Mouse (Mus musculus) left cerebral cortex, postnatal 14 days (tissue): ENCODE data around the gene Hnrnpl. TPM values are rescaled to one million over a fixed set of nuclear protein-coding genes. Genes with fewer than 3 reads are reported as not detected.
A peak's percentile ranks its signal among the peaks of the same experiment; 100 is the strongest.

Experiments
- DNase-seq, 2 experiments: peaks; one replicate each; pipeline ENCODE4 v3.0.0; 2021 to 2022; ENCODE audit warnings: low spot score in 2 of 2, mixed read lengths in 1 of 2
- intact Hi-C: fragments of 180-260 bp; cut with DNase I; formaldehyde crosslinking; loops from one replicate; pipeline ENCODE4 v1.15.1; 2025
- long read RNA-seq, 2 experiments: library from polyadenylated mRNA; stranded (forward); transcript quantifications; one replicate each; pipeline ENCODE4 v2.0.0; 2021
- total RNA-seq, 2 experiments: library from RNA; stranded (reverse); gene quantifications; 2 replicates each; pipeline ENCODE4 v1.2.3; 2021

Hnrnpl gene
- total RNA-seq = 100 to 1,000 TPM; 401 to 422 TPM
- long read RNA-seq, experiment 1, transcript Hnrnpl-209 (12 exons, 2,180 nt) = minor isoform, 36 of 185 reads
- long read RNA-seq, experiment 1, transcript Hnrnpl-201 (13 exons, 2,142 nt) = major isoform, 110 of 185 reads
- long read RNA-seq, experiment 1, partial matches to known transcripts = 26 of 185 reads
- long read RNA-seq, experiment 1, other reads (novel, unspliced or antisense) = 13 of 185 reads
- long read RNA-seq, experiment 2, transcript Hnrnpl-201 (13 exons, 2,142 nt) = major isoform, 110 of 168 reads
- long read RNA-seq, experiment 2, transcript Hnrnpl-209 (12 exons, 2,180 nt) = minor isoform, 18 of 168 reads
- long read RNA-seq, experiment 2, partial matches to known transcripts = 28 of 168 reads
- long read RNA-seq, experiment 2, other reads (novel, unspliced or antisense) = 8 of 168 reads

DNA sequence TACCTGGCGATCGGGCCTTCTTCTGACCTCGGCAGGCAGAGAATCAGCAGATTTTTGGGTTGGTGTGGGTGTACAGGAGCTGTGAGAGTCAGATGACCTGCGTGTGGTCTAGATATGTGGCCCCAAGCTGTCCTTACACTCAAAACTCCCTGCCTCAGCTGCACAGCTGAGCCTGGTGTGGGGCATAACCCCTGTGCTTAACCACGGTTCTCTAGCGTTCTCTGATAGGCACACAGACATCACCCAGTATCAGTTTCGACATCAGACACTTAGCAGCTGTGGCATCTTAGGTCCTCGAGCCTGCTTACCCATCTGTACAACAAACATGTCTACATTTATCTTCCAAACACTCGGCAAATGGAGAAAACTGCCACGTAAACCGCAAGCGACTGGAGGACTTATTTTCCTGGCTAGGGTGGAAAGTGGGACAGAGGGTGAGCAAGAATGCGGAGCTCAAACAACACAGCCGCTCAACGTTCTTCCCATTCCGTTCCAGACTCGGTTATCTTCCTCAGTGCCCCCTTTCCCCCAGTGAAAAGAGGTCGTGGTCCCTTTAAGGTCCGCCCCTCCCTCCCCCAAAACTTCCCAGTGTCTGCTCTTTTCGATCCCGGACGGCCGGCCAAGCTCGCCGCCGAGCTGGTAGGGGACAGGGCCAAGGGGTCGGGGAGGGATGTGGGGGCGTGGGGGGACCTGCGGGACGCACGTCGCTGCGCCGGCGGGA lies at the start of gene Hnrnpl:
Hnrnpl (plus strand) TSS at position 321 of the 721 bp plus-strand sequence.
- no peak for DNase-seq
- intact Hi-C loops = no loop called here

DNA sequence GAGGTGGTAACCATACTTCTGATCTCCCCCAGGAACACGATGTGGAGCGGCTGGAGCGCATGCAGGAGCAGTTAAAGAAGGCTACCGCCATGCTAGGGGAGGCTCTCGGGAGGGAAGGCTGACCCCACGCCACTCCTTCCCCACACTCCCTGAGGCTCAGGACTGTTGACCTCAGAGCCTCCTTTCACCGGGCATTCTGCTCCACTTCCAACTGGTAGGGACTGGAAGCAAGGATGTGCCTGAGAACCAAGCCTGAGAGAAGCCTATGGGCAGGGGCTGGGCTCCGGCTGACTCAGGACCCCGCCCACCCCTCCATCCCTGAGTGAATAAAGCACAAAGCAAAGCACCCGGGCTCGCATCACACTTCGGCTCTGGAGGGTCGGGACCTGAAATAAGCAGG lies 49.7 kb upstream of the Hnrnpl start:
- DNase-seq = no peak
- intact Hi-C loops = no loop called here

DNA sequence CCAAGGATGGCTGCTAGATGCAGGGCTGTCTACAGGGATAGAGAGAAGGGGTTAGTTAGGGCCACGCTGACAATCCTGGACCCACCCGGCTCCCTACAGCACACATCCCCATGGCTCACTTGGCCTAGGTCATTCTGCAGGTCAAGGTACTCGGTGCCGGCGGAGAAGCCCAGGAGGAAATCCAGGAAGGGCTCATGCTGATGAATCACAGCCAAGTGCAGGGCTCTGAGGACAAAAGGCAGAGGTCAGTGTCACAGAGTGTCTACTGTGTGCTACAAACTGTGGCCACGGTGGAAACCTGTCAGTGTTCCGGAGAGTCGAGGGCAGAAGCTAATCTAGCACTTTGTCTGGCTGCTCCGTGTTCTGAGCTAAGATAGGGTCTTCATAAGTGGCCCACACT lies 46.4 kb upstream of the Hnrnpl start:
- intact Hi-C loops = no loop called here
- no peak for DNase-seq

DNA sequence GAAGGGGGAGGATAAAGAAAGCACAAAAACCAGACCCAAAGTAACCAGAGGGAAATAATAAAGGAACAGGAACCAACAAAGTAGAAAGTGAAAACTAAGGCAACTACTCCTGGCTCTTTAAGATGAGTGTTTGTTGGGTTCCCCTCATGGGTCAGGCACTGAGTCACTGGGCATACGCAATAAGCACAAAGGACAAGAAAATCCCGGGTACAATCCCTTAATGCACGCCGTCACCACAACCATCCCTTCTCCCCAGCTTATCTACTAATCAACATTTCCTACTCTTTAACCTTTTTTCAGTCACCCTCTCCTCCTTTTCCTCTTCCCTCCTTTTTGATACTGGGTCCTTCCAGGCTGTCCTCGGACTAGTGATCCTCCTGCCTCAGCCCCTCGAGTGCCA lies 43.1 kb upstream of the Hnrnpl start:
- intact Hi-C loops = no loop called here
- DNase-seq = no peak

DNA sequence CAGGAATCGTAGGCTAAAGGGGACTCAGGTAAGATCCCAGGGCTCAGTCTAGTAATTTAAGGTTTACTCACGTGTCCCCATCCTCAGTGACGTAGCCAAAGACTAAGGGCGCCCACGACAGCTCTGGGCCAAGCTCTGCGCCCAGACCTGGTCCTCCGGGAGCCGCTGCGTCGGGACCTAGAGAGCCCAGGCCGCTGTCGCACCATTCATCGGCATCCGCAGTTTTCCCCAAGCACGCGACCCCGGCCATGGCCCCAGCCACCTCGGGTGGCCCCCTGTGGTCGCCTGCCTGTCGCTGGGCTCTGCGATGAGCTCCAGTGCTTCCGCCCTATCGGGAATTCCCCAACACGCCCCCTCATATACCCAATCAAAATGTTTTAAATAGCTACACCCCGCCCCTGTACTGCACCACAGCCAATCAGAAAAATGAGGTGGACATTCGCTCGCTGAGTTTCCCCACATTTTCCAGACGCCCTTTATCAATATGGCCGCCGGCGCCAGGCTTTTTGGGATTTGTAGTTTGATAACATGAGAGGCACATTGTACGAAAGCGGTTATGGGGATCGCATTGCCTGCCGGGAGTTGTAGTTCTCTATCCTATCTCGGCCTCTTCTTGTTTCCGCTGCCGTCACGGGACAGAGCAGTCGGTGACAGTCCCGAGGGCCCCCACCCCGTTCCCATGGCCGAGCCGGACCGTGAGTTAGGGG lies 42.0 kb upstream of the Hnrnpl start, which contains the start of gene Sirt2:
Sirt2 (plus strand) TSS at position 563 of the 707 bp plus-strand sequence.
- intact Hi-C loops = no loop called here
- DNase-seq = peak; percentile 99

DNA sequence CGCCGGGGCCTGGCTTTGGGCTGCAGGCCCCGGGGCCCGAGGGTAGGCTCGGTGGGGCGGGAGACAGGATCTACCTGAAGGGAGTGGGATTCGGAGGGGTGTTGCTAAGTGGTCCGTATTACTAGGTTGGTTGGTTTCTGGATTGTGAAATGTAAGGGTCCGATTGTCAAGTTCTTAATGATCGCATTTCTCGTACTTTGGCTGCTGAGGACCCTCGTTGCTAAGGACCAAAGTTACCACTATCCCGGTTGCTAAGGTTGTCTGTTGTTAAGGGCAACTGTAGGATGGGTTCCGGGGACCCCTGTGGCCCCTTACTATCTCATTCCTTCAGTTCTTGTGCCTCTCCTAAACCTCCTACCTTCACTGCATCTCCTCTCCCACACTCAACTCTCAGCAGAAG lies 41.4 kb upstream of the Hnrnpl start:
- intact Hi-C loops = no loop called here
- DNase-seq = no peak

DNA sequence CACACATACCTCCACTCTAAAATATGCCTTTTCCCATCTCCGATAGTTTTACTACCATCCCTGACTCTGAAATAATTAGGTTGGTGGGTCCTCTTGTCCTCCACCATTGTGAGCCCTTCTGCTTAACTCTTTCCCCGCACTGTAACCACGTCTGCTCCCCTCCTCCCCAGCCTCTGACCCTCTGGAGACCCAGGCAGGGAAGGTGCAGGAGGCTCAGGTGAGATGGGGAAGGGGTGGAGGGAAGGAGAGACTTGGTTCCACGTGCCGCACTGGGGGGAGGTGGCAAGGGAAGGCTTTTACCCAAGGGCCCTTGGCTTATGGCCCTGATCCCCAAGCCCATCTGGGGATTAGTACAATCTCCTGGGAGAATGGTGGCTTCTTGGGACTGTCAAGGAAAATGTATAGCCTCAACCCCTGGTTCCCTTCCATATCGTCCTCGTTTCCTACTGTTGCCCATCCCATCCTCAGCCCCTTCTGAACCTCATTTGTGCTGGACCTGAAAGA lies 40.8 kb upstream of the Hnrnpl start, which contains the start of gene Nfkbib:
Nfkbib (minus strand) TSS at position 51 of the 504 bp plus-strand sequence.
- no peak for DNase-seq
- intact Hi-C loops = no loop called here

DNA sequence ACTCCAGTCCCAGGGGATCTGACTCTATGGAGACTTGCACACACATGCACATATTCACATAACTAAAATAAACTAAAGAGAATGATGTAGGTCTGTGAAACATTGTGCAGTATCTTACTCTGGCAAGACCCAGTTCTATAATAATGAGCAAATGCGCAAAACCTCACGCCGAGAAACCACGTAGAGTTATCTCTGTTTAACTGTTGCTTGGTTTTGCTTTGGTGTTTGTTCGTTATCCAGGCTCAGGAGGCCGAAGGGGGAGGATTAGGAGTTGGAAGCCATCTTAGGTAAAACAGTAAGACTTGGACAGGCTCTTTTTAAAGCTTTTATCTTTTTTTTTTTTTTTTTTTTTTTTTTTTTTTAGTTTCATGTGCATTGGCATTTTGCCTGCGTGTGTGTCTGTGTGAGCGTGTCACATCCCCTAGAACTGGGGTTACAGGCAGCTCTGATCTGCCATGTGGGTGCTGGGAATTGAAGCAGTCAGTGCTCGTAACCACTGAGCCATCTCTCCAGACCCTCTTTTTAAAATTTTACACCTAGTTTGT lies 38.9 kb upstream of the Hnrnpl start:
- DNase-seq = no peak

DNA sequence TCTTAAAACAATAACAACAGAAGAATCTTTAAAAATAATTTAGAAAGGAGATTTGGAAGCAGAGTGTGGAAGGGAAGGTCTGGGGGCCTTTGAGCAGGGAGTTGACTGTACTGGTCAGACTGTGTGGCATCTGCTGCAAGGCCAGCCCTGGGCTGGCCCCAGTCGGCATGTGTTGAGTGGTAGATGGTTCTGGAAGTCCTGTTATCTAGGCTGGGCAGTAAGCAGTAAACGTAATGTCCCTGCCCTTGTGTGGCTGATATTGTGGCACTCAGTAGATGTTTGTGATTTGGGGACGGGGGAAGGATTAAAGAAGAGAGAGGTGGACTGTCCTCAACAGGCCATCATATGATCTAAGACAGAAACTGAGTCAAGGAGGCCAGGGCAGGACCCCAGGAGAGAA lies 38.0 kb upstream of the Hnrnpl start:
- intact Hi-C loops = no loop called here
- no peak for DNase-seq

More for the DNA sequence above, 38.9 kb upstream of the Hnrnpl start:
- intact Hi-C loops = no loop called here

DNA sequence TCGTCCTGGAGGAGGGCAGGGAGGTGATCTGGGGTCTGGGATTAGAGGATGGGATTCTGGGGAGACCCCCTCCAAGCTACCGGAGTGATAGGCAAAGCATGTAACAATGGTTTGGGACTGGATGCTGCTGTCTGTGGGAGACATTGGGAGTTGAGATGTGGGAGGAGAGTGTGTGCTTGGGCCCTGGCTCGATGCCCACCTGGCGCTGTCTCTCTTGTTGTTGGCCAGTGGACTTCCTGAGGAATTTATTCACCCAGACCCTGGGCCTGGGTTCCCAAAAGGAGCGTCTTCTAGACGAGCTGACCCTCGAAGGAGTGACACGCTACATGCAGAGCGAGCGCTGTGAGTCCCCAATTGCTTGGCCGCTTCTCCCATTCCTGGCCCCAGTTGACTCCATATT lies 36.5 kb upstream of the Hnrnpl start:
- DNase-seq = no peak
- intact Hi-C loops = no loop called here

DNA sequence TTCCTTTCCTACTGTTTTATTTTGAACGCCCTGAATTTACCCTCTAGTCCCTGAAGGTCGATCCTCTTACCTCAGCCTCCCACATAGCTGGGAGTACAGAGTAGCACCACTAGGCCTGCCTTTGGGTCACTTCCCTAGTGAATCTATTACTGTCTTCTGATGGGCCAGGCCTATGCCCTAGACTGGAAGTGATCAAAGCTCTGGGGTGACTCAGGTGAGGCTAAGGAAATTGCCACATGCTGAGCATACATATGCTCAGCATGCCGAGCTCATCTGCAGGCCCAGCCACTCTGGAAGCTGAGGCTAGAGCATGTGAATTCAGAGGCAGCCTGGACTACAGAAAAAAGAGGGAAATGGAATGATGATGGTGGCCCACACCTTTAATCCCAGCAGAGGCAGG lies 35.2 kb upstream of the Hnrnpl start:
- intact Hi-C loops = no loop called here
- DNase-seq = no peak

DNA sequence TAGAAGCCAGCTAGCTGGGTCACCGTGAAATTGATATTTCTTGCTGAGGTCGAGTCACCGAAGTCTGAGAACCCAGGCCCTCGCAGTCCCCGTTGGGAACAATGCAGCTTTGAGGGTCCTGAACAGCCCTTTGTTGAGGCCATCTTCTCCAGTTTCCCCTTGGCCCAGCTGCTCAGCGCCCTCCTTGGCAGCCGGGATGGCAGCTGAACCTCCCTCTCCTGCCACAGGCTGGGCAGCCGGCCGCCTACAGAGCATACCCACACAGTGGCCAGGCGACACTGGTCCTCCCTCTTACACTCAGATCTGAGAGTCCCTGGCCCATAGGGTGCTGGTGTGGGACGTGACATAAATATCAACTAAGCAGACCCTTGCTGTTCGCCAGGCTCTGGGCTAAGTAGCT lies 34.2 kb upstream of the Hnrnpl start:
- intact Hi-C loops = no loop called here
- DNase-seq = no peak

DNA sequence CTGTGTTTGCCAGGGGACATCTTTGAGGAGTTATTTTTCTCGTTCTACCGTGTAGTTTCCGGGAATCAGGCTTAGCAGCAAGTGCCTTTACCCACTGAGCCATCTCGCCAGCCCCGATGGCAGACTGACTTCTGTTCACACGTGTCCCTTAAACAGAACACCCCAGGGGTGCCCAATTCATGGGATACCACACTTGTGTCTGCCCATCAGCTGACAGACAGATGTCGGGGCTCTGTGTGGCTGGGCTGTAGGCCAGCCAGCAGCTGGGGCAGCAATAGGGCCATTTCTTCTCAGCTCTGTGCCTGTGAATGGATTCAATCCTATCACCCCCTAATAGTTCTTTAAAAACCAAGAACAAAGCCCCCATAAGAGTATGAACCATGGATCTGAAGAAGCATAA lies 33.2 kb upstream of the Hnrnpl start:
- no peak for DNase-seq
- intact Hi-C loops = no loop called here

DNA sequence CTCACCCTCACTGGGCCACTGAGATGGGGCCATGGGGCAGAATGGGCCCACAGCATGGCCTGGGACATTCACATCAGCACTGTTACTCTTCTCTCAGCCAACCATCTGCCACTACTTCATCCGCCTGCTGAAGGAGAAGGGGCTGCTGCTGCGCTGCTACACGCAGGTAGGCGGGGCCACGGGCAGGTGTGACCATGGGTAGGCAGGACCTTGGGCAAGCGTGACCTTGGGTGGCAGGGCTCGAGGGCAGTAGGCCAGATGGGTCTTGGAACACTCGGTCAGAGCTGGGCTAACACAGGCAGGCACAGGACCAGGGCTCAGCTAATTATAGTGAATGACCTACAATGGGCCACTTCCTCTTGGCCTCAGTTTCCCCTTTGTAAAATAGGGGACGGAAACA lies 29.5 kb upstream of the Hnrnpl start:
- DNase-seq = no peak
- intact Hi-C loops = no loop called here

DNA sequence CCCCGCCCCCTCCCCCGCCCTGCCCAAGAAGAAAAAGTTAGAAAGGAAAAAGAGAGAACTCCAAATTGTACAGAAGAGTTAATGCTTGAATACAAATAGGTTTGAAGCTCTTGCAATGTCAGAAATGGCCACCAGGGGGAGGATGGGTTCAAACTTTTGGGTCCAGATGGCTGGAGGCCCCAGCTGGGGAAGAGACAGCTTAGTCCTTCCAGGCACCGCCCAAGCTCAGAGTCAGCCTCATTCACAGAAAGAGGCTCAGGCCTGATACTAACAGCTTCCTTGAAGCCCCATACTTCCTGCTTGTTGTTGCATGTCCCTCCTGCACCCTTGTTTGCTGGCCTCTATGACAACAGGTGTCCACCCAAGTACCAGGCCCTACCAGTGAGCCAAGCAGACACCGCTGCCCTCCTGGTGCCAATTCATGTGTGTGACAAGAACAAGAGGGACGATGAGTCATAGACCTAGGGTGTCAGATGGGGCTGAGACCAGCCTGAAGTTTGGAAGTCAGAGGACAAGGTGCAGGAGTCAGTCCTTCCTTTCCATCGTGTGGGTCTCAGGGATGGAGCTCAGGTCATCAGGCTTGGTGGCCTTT lies 28.2 kb upstream of the Hnrnpl start:
- DNase-seq = peak; percentile 94
- intact Hi-C loops = loop anchor here (10.0 kb wide), 1 partner anchor 255 kb away; no protein-coding TSS in a partner anchor

DNA sequence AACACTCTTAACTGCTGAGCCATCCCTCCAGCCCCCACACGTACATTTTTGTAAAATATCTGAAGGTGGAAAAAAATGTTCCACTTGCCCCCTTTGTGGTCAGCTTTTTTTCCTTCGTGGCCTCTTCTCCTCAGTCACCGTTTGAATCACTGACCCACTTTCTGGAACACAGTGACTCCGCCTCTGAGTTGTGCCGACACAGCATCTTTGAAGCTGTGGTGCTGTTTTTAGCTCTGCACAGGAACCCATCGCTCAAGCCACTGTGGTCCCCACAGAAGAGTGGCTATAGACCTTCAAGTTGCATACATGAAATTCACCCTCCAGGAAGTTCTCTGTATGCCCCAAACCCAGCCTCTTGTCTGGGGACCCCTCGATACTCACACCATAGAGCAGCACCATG lies 27.5 kb upstream of the Hnrnpl start:
- intact Hi-C loops = loop anchor here (10.0 kb wide), 1 partner anchor 254 kb away; no protein-coding TSS in a partner anchor
- peak in 1 of 2 experiments; percentile 62 for DNase-seq

DNA sequence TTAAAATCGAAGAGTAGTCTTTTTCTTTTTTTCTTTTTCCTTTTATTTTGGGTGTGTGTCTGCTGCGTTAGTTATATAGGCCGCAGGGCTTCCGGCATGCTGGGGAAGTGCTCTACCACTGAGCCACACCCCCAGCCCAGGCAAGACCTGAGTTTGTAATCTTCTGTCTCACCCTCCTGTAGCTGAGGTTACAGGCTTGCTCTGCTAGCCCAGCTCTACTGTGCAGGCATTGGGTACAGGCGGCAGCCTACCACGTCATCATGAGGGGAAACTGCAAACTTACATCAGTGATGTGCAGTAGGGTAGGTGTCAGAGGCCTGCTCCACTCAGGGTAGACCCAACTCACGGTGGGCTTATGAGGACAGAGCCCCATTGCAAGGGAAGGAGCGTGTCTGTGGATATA lies 27.1 kb upstream of the Hnrnpl start:
- no peak for DNase-seq

DNA sequence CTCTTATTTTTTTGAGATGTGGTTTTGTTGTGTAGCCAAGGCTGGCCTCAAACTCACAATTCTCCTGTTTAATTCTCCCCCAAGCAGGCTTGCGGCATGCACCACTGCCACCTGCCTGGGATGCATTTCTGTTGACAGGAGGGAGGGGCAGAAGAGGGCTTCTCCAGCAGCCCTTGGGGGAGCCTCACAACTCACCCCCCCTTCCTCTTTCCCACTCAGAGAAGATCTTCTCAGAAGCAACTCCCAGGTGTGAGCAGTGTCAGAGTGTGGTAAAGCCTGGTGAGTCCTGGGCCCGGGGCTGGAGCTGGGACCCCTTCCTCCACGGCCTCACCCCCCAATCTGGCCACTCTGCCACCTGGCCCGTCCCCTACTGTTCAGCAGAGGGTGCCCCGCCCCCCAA lies 23.2 kb upstream of the Hnrnpl start:
- intact Hi-C loops = loop anchor here (10.0 kb wide), 1 partner anchor 250 kb away; no protein-coding TSS in a partner anchor
- no peak for DNase-seq

More for the DNA sequence above, 27.1 kb upstream of the Hnrnpl start:
- intact Hi-C loops = loop anchor here (10.0 kb wide), 1 partner anchor 254 kb away; no protein-coding TSS in a partner anchor

DNA sequence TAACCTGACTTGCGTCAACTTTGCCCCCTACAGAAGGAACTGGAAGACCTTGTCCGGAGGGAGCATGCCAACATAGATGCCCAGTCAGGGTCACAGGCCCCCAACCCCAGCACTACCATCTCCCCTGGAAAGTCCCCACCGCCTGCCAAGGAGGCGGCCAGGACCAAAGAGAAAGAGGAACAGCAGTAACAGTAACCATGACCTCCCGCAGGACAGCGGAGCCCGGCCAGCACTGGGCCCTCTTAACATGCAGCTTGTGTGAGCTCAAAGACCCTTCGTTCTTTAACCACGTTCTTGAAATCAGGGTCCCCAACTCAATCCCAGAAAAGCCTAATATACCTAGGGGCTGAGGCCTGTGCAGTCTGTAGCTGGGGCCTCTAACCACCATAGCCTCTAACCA lies 20.5 kb upstream of the Hnrnpl start:
- DNase-seq = no peak
- intact Hi-C loops = loop anchor here (10.0 kb wide), 1 partner anchor 247 kb away; no protein-coding TSS in a partner anchor
